Mouse (Mus musculus) hindbrain, embryonic 13.5 days (tissue): ENCODE measurements around the gene Nefh. TPM values are rescaled to one million over a fixed set of nuclear protein-coding genes. Genes with fewer than 3 reads are reported as not detected.

Source experiments
- ATAC-seq: fragments of 200-750 bp; cut with Nextera tagmentation; 2 replicates; pipeline ENCODE4 v1.8.0; 2017; ENCODE audit warnings: moderate TSS enrichment; ENCODE audit not compliant: low FRiP score
- H3K27ac ChIP-seq: fragments of 300-500 bp; sonication (generic); 2 replicates; pipeline ENCODE4 v1.5.1; 2015; ENCODE audit warnings: inconsistent platforms, mild to moderate bottlenecking, moderate library complexity
- H3K27me3 ChIP-seq: fragments of 300-500 bp; sonication (generic); 2 replicates; pipeline ENCODE4 v1.6.1; 2015; ENCODE audit warnings: mild to moderate bottlenecking, inconsistent platforms
- H3K36me3 ChIP-seq: fragments of 300-500 bp; sonication (generic); 2 replicates; pipeline ENCODE4 v1.6.1; 2015; ENCODE audit warnings: mild to moderate bottlenecking, inconsistent platforms
- H3K4me1 ChIP-seq: fragments of 300-500 bp; sonication (generic); replicated peaks from 2 replicates; pipeline ENCODE4 v1.6.1; 2015; ENCODE audit warnings: inconsistent platforms
- H3K4me2 ChIP-seq: fragments of 300-500 bp; sonication (generic); 2 replicates; pipeline ENCODE4 v1.6.1; 2015; ENCODE audit warnings: inconsistent platforms, mild to moderate bottlenecking, moderate library complexity
- H3K4me3 ChIP-seq: fragments of 300-500 bp; sonication (generic); 2 replicates; pipeline ENCODE4 v1.5.1; 2015; ENCODE audit warnings: mild to moderate bottlenecking, inconsistent platforms
- H3K9ac ChIP-seq: fragments of 300-500 bp; sonication (generic); 2 replicates; pipeline ENCODE4 v1.6.1; 2015; ENCODE audit warnings: mild to moderate bottlenecking, inconsistent platforms
- H3K9me3 ChIP-seq: fragments of 300-500 bp; sonication (generic); 2 replicates; pipeline ENCODE4 v1.6.1; 2016; ENCODE audit warnings: inconsistent platforms
- WGBS: fragments of 180-500 bp; shearing (Covaris S2); methylation state at CpG from one replicate; pipeline ENCODE4 v1.1.7; 2015; 5-methylcytosine and 5-hydroxymethylcytosine counted together
- polyA plus RNA-seq: library from polyadenylated mRNA; unstranded; fragments of >200 nt; fragmentation: Nextera tagmentation; extraction: Ambion mirVana; gene quantifications from 2 replicates; pipeline ENCODE4 v1.2.1, GENCODE M21; 2015

Gene Nefh
- polyA plus RNA-seq, result 3.1 and 3.4 TPM in 2 replicates

GRCm38 (mm10) chr11:4947813-4948174, at the start of gene Nefh:
TSS of gene Nefh (minus strand) at chr11:4948064.
- Histone ChIP-seq H3K27ac (peak within 1 kb of the TSS; percentile 94), H3K36me3 (no peaks in the 10 kb centered on the region; the same call in 1 of the 2 replicates), H3K4me1 (peaks cover 48% of the 10 kb centered on the region), H3K4me3 (peak within 1 kb of the TSS; percentile 60), H3K9ac (peak within 1 kb of the TSS; percentile 85), H3K4me2 (peak within 1 kb of the TSS; percentile 82), H3K9me3 (no peaks in the 10 kb centered on the region), H3K27me3 (peaks cover 93% of the 10 kb centered on the region)
- ATAC-seq, result peak; percentile 58
- 1% methylated on average over 31 of the region's 41 CpGs for WGBS

- WGBS, result 86% methylated on average over 5 of the region's 5 CpGs
- Histone ChIP-seq H3K9ac (no peak overlapping the region), H3K27me3 (no peaks in the 10 kb centered on the region), H3K4me3 (no peak overlapping the region), H3K4me1 (peaks cover 10% of the 10 kb centered on the region; the same call in 1 of the 2 replicates), H3K9me3 (no peaks in the 10 kb centered on the region), H3K4me2 (no peak overlapping the region), H3K36me3 (peaks cover 32% of the 10 kb centered on the region), H3K27ac (no peak overlapping the region)
- ATAC-seq, result no peak
Observed at GRCm38 (mm10) chr11:4996621-4997199, 48.8 kb upstream of the Nefh start.

GRCm38 (mm10) chr11:4995676-4996075, 47.8 kb upstream of the Nefh start:
- Histone ChIP-seq H3K4me1 (peaks cover 10% of the 10 kb centered on the region; the same call in 1 of the 2 replicates), H3K36me3 (peaks cover 27% of the 10 kb centered on the region), H3K9ac (no peak overlapping the region), H3K4me2 (no peak overlapping the region), H3K27me3 (no peaks in the 10 kb centered on the region), H3K27ac (no peak overlapping the region), H3K9me3 (no peaks in the 10 kb centered on the region), H3K4me3 (no peak overlapping the region)
- WGBS, result 93% methylated on average over 3 of the region's 3 CpGs
- ATAC-seq, result no peak

- ATAC-seq, result no peak
- Histone ChIP-seq H3K9ac (no peak overlapping the region), H3K4me3 (no peak overlapping the region), H3K4me1 (peaks cover 15% of the 10 kb centered on the region), H3K9me3 (no peaks in the 10 kb centered on the region), H3K27ac (no peak overlapping the region), H3K27me3 (no peaks in the 10 kb centered on the region), H3K4me2 (no peak overlapping the region), H3K36me3 (peaks cover 21% of the 10 kb centered on the region)
- WGBS, result 100% methylated on average over 2 of the region's 2 CpGs
Observed at GRCm38 (mm10) chr11:4992471-4992870, 44.6 kb upstream of the Nefh start.

- Histone ChIP-seq H3K27me3 (no peaks in the 10 kb centered on the region), H3K27ac (no peak overlapping the region), H3K4me3 (no peak overlapping the region), H3K36me3 (peaks cover 12% of the 10 kb centered on the region; the same call in 1 of the 2 replicates), H3K4me2 (no peak overlapping the region), H3K9me3 (no peaks in the 10 kb centered on the region), H3K9ac (no peak overlapping the region), H3K4me1 (peaks cover 20% of the 10 kb centered on the region)
- 92% methylated on average over 3 of the region's 3 CpGs for WGBS
- no peak for ATAC-seq
Observed at GRCm38 (mm10) chr11:4989187-4989586, 41.3 kb upstream of the Nefh start.

- 62% methylated on average over 11 of the region's 11 CpGs for WGBS
- no peaks in the 10 kb centered on the region for H3K27me3 ChIP-seq
- peaks cover 12% of the 10 kb centered on the region; the same call in 1 of the 2 replicates for H3K36me3 ChIP-seq
- peak overlapping the region; percentile 85 for H3K9ac ChIP-seq
- H3K27ac ChIP-seq, result peak overlapping the region; percentile 66; the same call in 1 of the 2 replicates
- ATAC-seq, result 0 out of 2 replicates have a peak, but pooled peaks have one; percentile 19
- peak overlapping the region; percentile 79 for H3K4me3 ChIP-seq
- H3K4me2 ChIP-seq, result peak overlapping the region; percentile 93
- peaks cover 24% of the 10 kb centered on the region for H3K4me1 ChIP-seq
- H3K9me3 ChIP-seq, result no peaks in the 10 kb centered on the region
Observed at GRCm38 (mm10) chr11:4987487-4987852, 39.6 kb upstream of the Nefh start.

- no peaks in the 10 kb centered on the region for H3K9me3 ChIP-seq
- peaks cover 12% of the 10 kb centered on the region; the same call in 1 of the 2 replicates for H3K36me3 ChIP-seq
- peak within 1 kb of the TSS; percentile 93 for H3K4me2 ChIP-seq
- H3K4me3 ChIP-seq, result peak within 1 kb of the TSS; percentile 79
- H3K9ac ChIP-seq, result peak within 1 kb of the TSS; percentile 85
- H3K4me1 ChIP-seq, result peaks cover 24% of the 10 kb centered on the region
- peak; percentile 90 for ATAC-seq
- H3K27me3 ChIP-seq, result no peaks in the 10 kb centered on the region
- WGBS, result under 1% methylated on average over 62 of the region's 62 CpGs
- H3K27ac ChIP-seq, result peak within 1 kb of the TSS; percentile 66
Observed at GRCm38 (mm10) chr11:4986695-4987486, 39.0 kb upstream of the Nefh start, which contains the start of gene Ap1b1. TSS of gene Ap1b1 (plus strand) at chr11:4986824.

GRCm38 (mm10) chr11:4984799-4985198, 36.9 kb upstream of the Nefh start:
- Histone ChIP-seq H3K9ac (no peak overlapping the region), H3K36me3 (peaks cover 7% of the 10 kb centered on the region; the same call in 1 of the 2 replicates), H3K9me3 (no peaks in the 10 kb centered on the region), H3K4me2 (no peak overlapping the region), H3K4me1 (peaks cover 24% of the 10 kb centered on the region), H3K27ac (no peak overlapping the region), H3K27me3 (no peaks in the 10 kb centered on the region), H3K4me3 (no peak overlapping the region)
- WGBS, result 87% methylated on average over 3 of the region's 3 CpGs
- ATAC-seq, result no peak

- Histone ChIP-seq H3K27me3 (no peaks in the 10 kb centered on the region), H3K9me3 (no peaks in the 10 kb centered on the region), H3K27ac (no peak overlapping the region), H3K36me3 (peaks cover 4% of the 10 kb centered on the region; the same call in 1 of the 2 replicates), H3K4me3 (no peak overlapping the region), H3K4me1 (peaks cover 24% of the 10 kb centered on the region), H3K4me2 (peak overlapping the region; percentile 26), H3K9ac (peak overlapping the region; percentile 29; the same call in 1 of the 2 replicates)
- WGBS, result 4% methylated on average over 5 of the region's 5 CpGs
- no peak for ATAC-seq
Observed at GRCm38 (mm10) chr11:4984249-4984648, 36.4 kb upstream of the Nefh start.

- H3K9ac ChIP-seq, result no peak overlapping the region
- WGBS, result 73% methylated on average over 2 of the region's 2 CpGs
Observed at GRCm38 (mm10) chr11:4983538-4983937, 35.7 kb upstream of the Nefh start.

GRCm38 (mm10) chr11:4983010-4983409, 35.1 kb upstream of the Nefh start:
- ATAC-seq, result no peak
- Histone ChIP-seq H3K4me3 (no peak overlapping the region), H3K27ac (no peak overlapping the region), H3K4me2 (no peak overlapping the region), H3K36me3 (no peaks in the 10 kb centered on the region), H3K4me1 (peaks cover 14% of the 10 kb centered on the region), H3K9ac (no peak overlapping the region), H3K27me3 (no peaks in the 10 kb centered on the region), H3K9me3 (no peaks in the 10 kb centered on the region)
- WGBS, result 75% methylated on average over 3 of the region's 3 CpGs

More at GRCm38 (mm10) chr11:4983538-4983937, 35.7 kb upstream of the Nefh start:
- Histone ChIP-seq H3K9me3 (no peaks in the 10 kb centered on the region), H3K27me3 (no peaks in the 10 kb centered on the region), H3K4me3 (no peak overlapping the region), H3K27ac (no peak overlapping the region), H3K4me1 (peaks cover 20% of the 10 kb centered on the region), H3K4me2 (no peak overlapping the region), H3K36me3 (no peaks in the 10 kb centered on the region)
- ATAC-seq, result no peak

GRCm38 (mm10) chr11:4975623-4976022, 27.8 kb upstream of the Nefh start:
- 6% methylated on average over 14 of the region's 14 CpGs for WGBS
- Histone ChIP-seq H3K4me3 (no peak overlapping the region), H3K27ac (no peak overlapping the region), H3K4me1 (0 out of 2 replicates have a peak, but pooled peaks cover 3% of the 10 kb centered on the region), H3K4me2 (peak overlapping the region; percentile 29), H3K9ac (no peak overlapping the region), H3K27me3 (peaks cover 15% of the 10 kb centered on the region), H3K36me3 (no peaks in the 10 kb centered on the region), H3K9me3 (no peaks in the 10 kb centered on the region)
- ATAC-seq, result peak; percentile 67; the same call in 1 of the 2 replicates
